Mouse (Mus musculus): ENCODE data around the gene Clec12b. TPM values are rescaled to one million over a fixed set of nuclear protein-coding genes. Genes with fewer than 3 reads are reported as not detected.

The Clec12b gene
- total and polyA plus RNA-seq, 3 experiments, result not detected

DNA sequence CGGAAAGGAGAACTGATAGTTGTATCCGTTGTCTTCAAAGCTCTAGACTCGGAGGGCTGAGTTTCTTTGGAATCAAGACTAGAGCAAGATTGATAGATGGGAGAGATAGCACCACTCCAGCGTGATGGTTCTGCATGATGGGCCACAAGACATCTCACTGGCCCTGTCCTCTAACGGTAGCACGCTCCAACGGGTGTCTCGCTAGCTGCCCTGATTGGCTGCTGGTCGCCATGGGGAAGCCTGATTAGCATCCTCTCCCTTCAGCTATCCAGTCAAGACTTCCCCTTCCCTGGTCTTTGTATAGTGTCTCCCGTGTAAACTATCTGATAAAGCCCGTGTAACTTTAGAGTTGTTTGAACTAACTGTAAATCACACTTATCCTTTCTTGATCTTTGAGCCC, 54.1 kb downstream of the Clec12b start, which contains the start of gene 4922502D21Rik:
TSS of gene 4922502D21Rik (minus strand) at position 187 of the 400 bp plus-strand sequence.
- H3K9me3 ChIP-seq (replicated peaks; ENCODE audit: insufficient read depth, low read length), result no peaks in the 10 kb centered on the region
- no peaks in the 10 kb centered on the region for H3K79me2 ChIP-seq (ENCODE audit: control insufficient read depth, insufficient read depth, low read length, poor library complexity)
- TF ChIP-seq MAZ (IDR thresholded peaks at IDR 0.05; ENCODE audit: low read depth, low read length) (no peak), CHD2 (IDR thresholded peaks at IDR 0.05; ENCODE audit: low read length) (no peak), RCOR1 (IDR thresholded peaks at IDR 0.05; ENCODE audit: low read depth, low read length) (no peak), HCFC1 (IDR thresholded peaks at IDR 0.05; ENCODE audit: low read depth, low read length) (no peak), ZNF384 (IDR thresholded peaks at IDR 0.05; ENCODE audit: low read depth, low read length) (no peak), ZMIZ1 (IDR thresholded peaks at IDR 0.05; ENCODE audit: low read depth, low read length) (no peak), CHD1 (IDR thresholded peaks at IDR 0.05; ENCODE audit: low read depth, low read length) (no peak), TAL1 (IDR thresholded peaks at IDR 0.05; ENCODE audit: low read length) (no peak)
- no peak within 1 kb of the TSS for H3K27ac ChIP-seq (ENCODE audit: control insufficient read depth, low read depth, low read length)
- no peak within 1 kb of the TSS for H3K4me3 ChIP-seq (ENCODE audit: control insufficient read depth in 1 of 2, insufficient read depth in 1 of 2, low read depth in 2 of 2, low read length in 2 of 2)
- H3K4me1 ChIP-seq (ENCODE audit: control insufficient read depth in 1 of 2, insufficient read depth in 2 of 2, low read length in 2 of 2), result no peaks in the 10 kb centered on the region
- H3K36me3 ChIP-seq (ENCODE audit: control insufficient read depth in 1 of 2, insufficient read depth in 2 of 2, low read length in 2 of 2), result no peaks in the 10 kb centered on the region; a peak in 1 of 4 replicates
- DNase-seq (ENCODE audit: low read depth, low spot score), result no peak
- H3K9ac ChIP-seq (ENCODE audit: control insufficient read depth, low read depth, low read length, poor library complexity, severe bottlenecking), result no peak within 1 kb of the TSS
- H3K27me3 ChIP-seq (ENCODE audit: control insufficient read depth in 1 of 2, insufficient read depth in 2 of 2, low read length in 2 of 2), result no peaks in the 10 kb centered on the region

DNA sequence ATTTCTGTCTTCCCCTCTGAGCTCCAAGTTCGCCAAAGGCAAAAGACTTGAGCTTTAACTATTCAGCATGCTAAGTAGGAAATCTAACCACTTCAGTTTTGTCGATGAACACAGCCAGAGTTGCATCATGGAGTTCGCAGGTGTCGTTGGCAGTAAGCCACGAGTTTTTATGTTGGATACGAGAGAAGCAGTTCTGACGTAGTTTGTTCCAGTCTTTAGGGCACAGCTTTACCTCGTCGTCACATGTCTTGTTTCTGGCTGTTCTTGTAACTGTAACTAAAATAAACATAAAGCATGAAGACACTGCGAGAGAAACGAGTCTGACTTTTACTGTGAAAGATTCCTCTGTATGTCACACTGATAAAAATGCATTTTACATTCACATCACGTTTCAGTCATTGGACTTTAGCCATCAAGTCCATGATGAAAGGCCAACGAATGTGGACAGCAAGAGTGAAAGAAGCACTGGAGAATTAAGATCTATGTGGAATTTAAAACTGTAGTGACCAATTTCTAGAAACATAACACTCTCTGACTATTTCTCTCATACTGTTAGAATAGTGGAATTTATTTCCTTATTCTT, 59.0 kb downstream of the Clec12b start:
- no peak overlapping the region for H3K9ac ChIP-seq (ENCODE audit: control insufficient read depth, low read depth, low read length, poor library complexity, severe bottlenecking)
- DNase-seq (ENCODE audit: low read depth, low spot score), result no peak
- H3K9me3 ChIP-seq (replicated peaks; ENCODE audit: insufficient read depth, low read length), result no peaks in the 10 kb centered on the region
- no peak overlapping the region for H3K27ac ChIP-seq (ENCODE audit: control insufficient read depth, low read depth, low read length)
- TF ChIP-seq E2F4 (IDR thresholded peaks at IDR 0.05; ENCODE audit: borderline replicate concordance, low read depth, low read length) (no peak), NELFE (IDR thresholded peaks at IDR 0.05; ENCODE audit: low read depth, low read length) (no peak)
- H3K79me2 ChIP-seq (ENCODE audit: control insufficient read depth, insufficient read depth, low read length, poor library complexity), result no peaks in the 10 kb centered on the region
- no peaks in the 10 kb centered on the region; a peak in 1 of 4 replicates for H3K36me3 ChIP-seq (ENCODE audit: control insufficient read depth in 1 of 2, insufficient read depth in 2 of 2, low read length in 2 of 2)
- no peak overlapping the region for H3K4me3 ChIP-seq (ENCODE audit: control insufficient read depth in 1 of 2, insufficient read depth in 1 of 2, low read depth in 2 of 2, low read length in 2 of 2)
- no peaks in the 10 kb centered on the region for H3K27me3 ChIP-seq (ENCODE audit: control insufficient read depth in 1 of 2, insufficient read depth in 2 of 2, low read length in 2 of 2)
- no peaks in the 10 kb centered on the region for H3K4me1 ChIP-seq (ENCODE audit: control insufficient read depth in 1 of 2, insufficient read depth in 2 of 2, low read length in 2 of 2)

DNA sequence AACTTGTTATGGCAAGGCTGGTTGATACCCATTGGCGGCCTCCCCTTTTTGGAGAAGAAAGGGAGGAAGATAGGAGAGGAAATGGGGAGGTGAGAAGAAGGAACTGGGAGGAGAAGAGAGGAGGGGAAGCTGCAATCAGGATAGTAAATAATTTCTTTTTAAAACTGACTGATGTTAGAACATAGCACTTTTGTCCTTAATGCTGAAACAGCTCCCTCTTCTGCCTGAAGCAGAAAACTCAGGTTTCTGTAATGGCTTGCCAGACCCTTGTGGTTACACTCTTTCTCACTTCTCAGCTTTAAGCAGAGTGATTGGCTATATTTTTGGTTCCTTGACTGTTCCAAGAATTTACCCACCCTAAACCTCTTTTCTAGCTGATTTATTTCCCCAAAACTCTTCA, 59.7 kb downstream of the Clec12b start:
- no peaks in the 10 kb centered on the region for H3K9me3 ChIP-seq (replicated peaks; ENCODE audit: insufficient read depth, low read length)
- no peaks in the 10 kb centered on the region for H3K79me2 ChIP-seq (ENCODE audit: control insufficient read depth, insufficient read depth, low read length, poor library complexity)
- peak; percentile 42 for TF ChIP-seq RAD21 (IDR thresholded peaks at IDR 0.05; ENCODE audit: low read depth, low read length)
- no peak for TF ChIP-seq CHD1 (IDR thresholded peaks at IDR 0.05; ENCODE audit: low read depth, low read length)
- TF ChIP-seq MAZ (IDR thresholded peaks at IDR 0.05; ENCODE audit: low read depth, low read length), result no peak
- no peak for TF ChIP-seq GATA1 (IDR thresholded peaks at IDR 0.05; ENCODE audit: low read depth, low read length)
- TF ChIP-seq SMC3 (IDR thresholded peaks at IDR 0.05; ENCODE audit: low read depth, low read length), result peak; percentile 52
- TF ChIP-seq ETS1 (IDR thresholded peaks at IDR 0.05; ENCODE audit: low read depth, low read length), result no peak
- TF ChIP-seq MAX (IDR thresholded peaks at IDR 0.05; ENCODE audit: low read length), result no peak
- TF ChIP-seq POLR2A (IDR thresholded peaks at IDR 0.05; ENCODE audit: control insufficient read depth in 1 of 2, insufficient read depth in 1 of 2, low read depth in 1 of 2, low read length in 2 of 2, poor library complexity in 1 of 2), result no peak
- TF ChIP-seq MYB (IDR thresholded peaks at IDR 0.05; ENCODE audit: low read depth, low read length), result no peak
- TF ChIP-seq CTCF (IDR thresholded peaks at IDR 0.05 in 2 of 3, conservative IDR thresholded peaks at IDR 0.05 in 1 of 3; ENCODE audit: control insufficient read depth in 1 of 3, insufficient read depth in 1 of 3, low read depth in 2 of 3, low read length in 3 of 3, poor library complexity in 1 of 3, severe bottlenecking in 1 of 3), result peak in 1 of 3 experiments; percentile 59; a peak in 2 of 6 replicates
- TF ChIP-seq ZC3H11A (IDR thresholded peaks at IDR 0.05; ENCODE audit: low read depth, low read length), result peak; percentile 32; the same call in 1 of the 2 replicates
- TF ChIP-seq EP300 (IDR thresholded peaks at IDR 0.05; ENCODE audit: low read depth in 1 of 2, low read length in 2 of 2), result no peak
- TF ChIP-seq ZKSCAN1 (IDR thresholded peaks at IDR 0.05; ENCODE audit: low read depth, low read length), result no peak
- peak; percentile 63; the same call in 1 of the 2 replicates for TF ChIP-seq TBP (IDR thresholded peaks at IDR 0.05; ENCODE audit: low read depth, low read length)
- no peak for TF ChIP-seq HCFC1 (IDR thresholded peaks at IDR 0.05; ENCODE audit: low read depth, low read length)
- no peak for TF ChIP-seq ZNF384 (IDR thresholded peaks at IDR 0.05; ENCODE audit: low read depth, low read length)
- TF ChIP-seq TCF12 (IDR thresholded peaks at IDR 0.05; ENCODE audit: low read depth, low read length), result no peak
- TF ChIP-seq CHD2 (IDR thresholded peaks at IDR 0.05; ENCODE audit: low read length), result no peak
- no peak overlapping the region for H3K27ac ChIP-seq (ENCODE audit: control insufficient read depth, low read depth, low read length)
- no peaks in the 10 kb centered on the region for H3K27me3 ChIP-seq (ENCODE audit: control insufficient read depth in 1 of 2, insufficient read depth in 2 of 2, low read length in 2 of 2)
- H3K36me3 ChIP-seq (ENCODE audit: control insufficient read depth in 1 of 2, insufficient read depth in 2 of 2, low read length in 2 of 2), result no peaks in the 10 kb centered on the region
- H3K4me1 ChIP-seq (ENCODE audit: control insufficient read depth in 1 of 2, insufficient read depth in 2 of 2, low read length in 2 of 2), result no peaks in the 10 kb centered on the region
- no peak overlapping the region for H3K4me3 ChIP-seq (ENCODE audit: control insufficient read depth in 1 of 2, insufficient read depth in 1 of 2, low read depth in 2 of 2, low read length in 2 of 2)
- no peak overlapping the region for H3K9ac ChIP-seq (ENCODE audit: control insufficient read depth, low read depth, low read length, poor library complexity, severe bottlenecking)
- DNase-seq (ENCODE audit: low read depth, low spot score), result peak; percentile 28
